Mouse (Mus musculus): ENCODE results near the gene Ten1.

- no peak for TF ChIP-seq CTCF (IDR thresholded peaks at IDR 0.05; ENCODE audit: borderline replicate concordance, control insufficient read depth, extremely low read depth, insufficient read depth, low read length, poor library complexity)
- TF ChIP-seq POLR2A (IDR thresholded peaks at IDR 0.05; ENCODE audit: control insufficient read depth, extremely low read depth, insufficient read depth, low read length, poor library complexity) = no peak
Observed at GRCm38 (mm10) chr11:116178411-116179121, 20.1 kb upstream of the Ten1 start.
